Mouse (Mus musculus): ENCODE results near the gene Arl11.

DNA sequence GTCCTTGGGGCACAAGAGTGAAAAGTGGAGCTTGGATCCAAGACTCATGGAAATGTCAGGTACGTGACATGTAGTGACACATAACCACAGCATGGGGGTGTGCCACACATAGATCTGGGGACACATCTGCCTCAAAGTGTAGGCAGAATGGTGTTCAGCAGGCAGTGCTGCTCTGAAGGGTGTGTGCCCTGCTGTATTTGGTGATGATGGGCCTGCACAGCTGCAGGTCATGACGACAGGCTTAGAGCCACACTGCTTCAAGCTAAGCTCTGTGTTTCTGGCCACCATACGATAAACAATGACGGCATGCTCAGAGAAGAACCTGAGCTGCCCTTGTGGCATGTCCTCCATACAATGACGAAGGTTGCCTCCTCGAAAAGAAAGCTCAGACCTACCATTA is 9.7 kb upstream of the Arl11 start:
- no peak for TF ChIP-seq E2F4 (IDR thresholded peaks at IDR 0.05; ENCODE audit: borderline replicate concordance, low read depth, low read length)
- TF ChIP-seq CTCF (IDR thresholded peaks at IDR 0.05 in 2 of 3, conservative IDR thresholded peaks at IDR 0.05 in 1 of 3; ENCODE audit: control insufficient read depth in 1 of 3, insufficient read depth in 1 of 3, low read depth in 2 of 3, low read length in 3 of 3, poor library complexity in 1 of 3, severe bottlenecking in 1 of 3) = no peak; a peak in 1 of 6 replicates
- no peak for TF ChIP-seq ELF1 (IDR thresholded peaks at IDR 0.05; ENCODE audit: low read depth, low read length)
- no peak for TF ChIP-seq ZNF384 (IDR thresholded peaks at IDR 0.05; ENCODE audit: low read depth, low read length)
